Mouse (Mus musculus) myocyte (in vitro differentiated cells): ENCODE results near the gene Dpp6.

ENCODE experiments used
- CEBPB ChIP-seq: IDR thresholded peaks from 2 replicates; pipeline ENCODE4 v1.6.1; 2011; ENCODE audit warnings: mild to moderate bottlenecking, moderate library complexity; ENCODE audit not compliant: poor library complexity, insufficient read depth, severe bottlenecking
- E2F4 ChIP-seq: IDR thresholded peaks from one replicate; pipeline ENCODE4 v1.6.1; 2011; ENCODE audit warnings: mild to moderate bottlenecking, control low read depth, moderate library complexity; ENCODE audit not compliant: insufficient read depth
- MAX ChIP-seq: IDR thresholded peaks from one replicate; pipeline ENCODE4 v1.6.1; 2011; ENCODE audit warnings: low read depth, mild to moderate bottlenecking, control low read depth
- MYOD1 ChIP-seq, 3 experiments: IDR thresholded peaks; one replicate each; pipeline ENCODE4 v1.6.1; 2011; ENCODE audit warnings: control low read depth in 2 of 3, low read depth in 2 of 3, mild to moderate bottlenecking in 2 of 3, moderate library complexity in 1 of 3; ENCODE audit not compliant: insufficient read length in 2 of 3, control insufficient read depth in 1 of 3
- MYOG ChIP-seq, 3 experiments: IDR thresholded peaks; one replicate each; pipeline ENCODE4 v1.6.1; 2011; ENCODE audit warnings: control low read depth in 2 of 3, low read depth in 2 of 3, mild to moderate bottlenecking in 2 of 3; ENCODE audit not compliant: insufficient read length in 2 of 3, control insufficient read depth in 1 of 3, insufficient read depth in 1 of 3
- POLR2A ChIP-seq: IDR thresholded peaks from one replicate; pipeline ENCODE4 v1.6.1; 2011; ENCODE audit warnings: low read depth, mild to moderate bottlenecking, control low read depth, moderate library complexity; ENCODE audit not compliant: insufficient read length
- POLR2AphosphoS2 ChIP-seq: IDR thresholded peaks from one replicate; pipeline ENCODE4 v1.6.1; 2011; ENCODE audit warnings: low read depth, control low read depth; ENCODE audit not compliant: insufficient read length
- SRF ChIP-seq: IDR thresholded peaks from one replicate; pipeline ENCODE4 v1.6.1; 2011; ENCODE audit warnings: low read depth; ENCODE audit not compliant: control insufficient read depth, insufficient read length
- TCF12 ChIP-seq: IDR thresholded peaks from one replicate; pipeline ENCODE4 v1.6.1; 2011; ENCODE audit warnings: mild to moderate bottlenecking, control low read depth; ENCODE audit not compliant: poor library complexity, insufficient read depth, severe bottlenecking
- USF1 ChIP-seq: IDR thresholded peaks from one replicate; pipeline ENCODE4 v1.6.1; 2011; ENCODE audit warnings: low read depth, mild to moderate bottlenecking, control low read depth, moderate library complexity

DNA sequence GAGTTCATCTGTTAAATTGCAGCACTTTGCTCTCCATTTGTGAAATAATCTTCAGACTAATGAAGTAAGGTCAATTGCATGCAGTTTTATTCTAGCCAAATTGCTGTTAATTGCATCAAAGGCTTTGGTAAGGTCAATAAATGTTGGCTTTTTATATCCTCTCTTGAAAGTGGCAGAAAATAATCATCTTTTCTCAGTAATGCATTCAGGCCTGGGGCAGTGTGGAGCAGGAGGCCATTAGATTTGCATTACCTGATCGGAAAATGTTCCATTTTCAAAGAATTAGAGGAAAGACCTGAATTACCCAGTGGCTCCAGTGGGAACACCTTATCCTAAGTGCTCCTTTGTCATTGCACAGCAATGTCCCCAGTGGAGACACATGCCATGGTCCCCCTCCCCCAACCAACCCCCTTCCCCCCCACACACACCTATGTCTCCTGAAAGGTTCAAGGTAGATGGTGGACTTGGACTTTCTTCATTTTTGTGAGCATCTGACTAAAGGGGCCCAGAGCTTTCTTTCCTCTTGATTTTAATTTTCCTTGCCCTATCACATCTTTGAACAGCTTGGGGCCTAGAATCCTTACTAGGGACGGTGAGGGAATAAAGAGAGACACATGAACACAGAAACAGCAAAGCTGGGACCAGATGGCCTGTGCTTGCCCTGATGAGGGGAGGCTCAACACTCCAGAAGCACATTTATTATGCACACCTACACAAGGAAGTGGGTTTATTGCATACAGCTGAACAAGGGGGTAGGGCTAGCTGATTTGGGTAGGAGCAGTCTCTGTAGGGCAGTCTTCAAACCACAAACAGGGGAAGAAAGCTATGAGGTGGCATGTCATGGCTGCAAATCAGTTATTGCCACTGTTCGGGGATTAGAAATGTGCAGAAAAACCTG lies 506.1 kb downstream of the Dpp6 start:
- TF ChIP-seq USF1: no peak
- no peak for TF ChIP-seq POLR2AphosphoS2
- TF ChIP-seq POLR2A: no peak
- TF ChIP-seq SRF: no peak
- TF ChIP-seq E2F4: no peak
- no peak for TF ChIP-seq TCF12
- no peak for TF ChIP-seq MYOD1 (IDR thresholded peaks at IDR 0.05; ENCODE audit: control insufficient read depth in 1 of 3, insufficient read length in 2 of 3, low read depth in 2 of 3)
- no peak for TF ChIP-seq CEBPB
- TF ChIP-seq MAX: no peak
- TF ChIP-seq MYOG (IDR thresholded peaks at IDR 0.05; ENCODE audit: control insufficient read depth in 1 of 3, insufficient read depth in 1 of 3, insufficient read length in 2 of 3, low read depth in 2 of 3): no peak
